ENCODE assay signal across 8 mouse cellular contexts in the genomic region with DNA sequence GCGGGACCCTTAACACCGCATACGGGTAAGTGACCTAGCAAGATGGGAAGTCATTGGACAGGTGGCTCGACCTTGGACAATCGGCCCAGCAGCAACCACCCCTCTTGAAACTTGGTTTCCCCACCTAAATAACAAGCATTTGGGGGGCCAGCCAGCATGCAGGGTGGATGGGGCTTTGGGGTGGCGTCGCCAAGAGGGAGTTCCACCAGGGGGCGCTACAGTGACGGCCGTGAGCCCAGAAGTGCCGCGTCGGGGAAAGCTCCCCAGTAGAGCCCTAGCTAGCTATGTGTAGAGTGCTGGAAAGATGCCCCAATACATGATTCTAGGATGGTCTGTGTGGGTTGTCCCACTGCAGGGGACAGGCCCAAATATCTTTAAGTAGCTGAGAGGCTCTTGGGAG. TPM values are rescaled to one million over a fixed set of nuclear protein-coding genes. Genes with fewer than 3 reads are reported as not detected.
A peak's percentile ranks its signal among the peaks of the same experiment; 100 is the strongest.
DNase-seq lines count a peak whose midpoint lies in the region; ATAC-seq and TF ChIP-seq lines count a peak whose summit lies in the region.
"Had no signal": no experiment of that assay in that cellular context is flagged by ENCODE, and none has a peak within 500 bp of the region (broad histone marks: within the 10 kb centered on the region; RNA-seq: fewer than 3 reads in every experiment).

No protein-coding gene starts in this region.

- no peak overlapping the region for H3K9ac ChIP-seq in stomach, postnatal 0 days (ENCODE audit: low read length)

- no peaks in the 10 kb centered on the region for H3K4me1 ChIP-seq in stomach, postnatal 0 days (replicated peaks; ENCODE audit: control insufficient read depth, insufficient read depth)

- no peak overlapping the region for H3K4me3 ChIP-seq in layer of hippocampus, adult 2 months
- H3K4me3 ChIP-seq in stomach, postnatal 0 days (ENCODE audit: low read depth, low read length), result no peak overlapping the region
- H3K4me3 ChIP-seq: myocyte had no signal

- TF ChIP-seq EP300 in stomach, postnatal 0 days (optimal IDR thresholded peaks at IDR 0.05), result no peak

- H3K36me3 ChIP-seq in stomach, postnatal 0 days (ENCODE audit: control insufficient read depth, insufficient read depth, low read length), result no peaks in the 10 kb centered on the region

- no peaks in the 10 kb centered on the region for H3K27me3 ChIP-seq in stomach, postnatal 0 days (ENCODE audit: control insufficient read depth, insufficient read depth, low read length)

- H3K4me2 ChIP-seq in stomach, postnatal 0 days (replicated peaks; ENCODE audit: low read depth), result no peak overlapping the region

- peak in 1 of 2 experiments; percentile 72 for DNase-seq in layer of hippocampus, adult 2 months (ENCODE audit: low spot score in 2 of 2)
- DNase-seq in layer of hippocampus, adult 8-10 months (ENCODE audit: low spot score in 2 of 2), result no peak
- DNase-seq in ES-CJ7 (ENCODE audit: low read depth, low spot score), result peak; percentile 70
- DNase-seq in adrenal gland, postnatal 25 days, result peak; percentile 80
- peak; percentile 55 to 60 for DNase-seq in lung, adult 18-20 months
- DNase-seq in stomach, postnatal 0 days (ENCODE audit: low spot score), result peak; percentile 77

- peak; percentile 74 for ATAC-seq in granulocyte monocyte progenitor cell, adult 5-6 weeks (replicated peaks; ENCODE audit: poor library complexity, severe bottlenecking)
- ATAC-seq in stomach, postnatal 0 days (ENCODE audit: low FRiP score, low TSS enrichment), result no peak

- H3K9me3 ChIP-seq in stomach, postnatal 0 days (ENCODE audit: control insufficient read depth, low read length), result no peaks in the 10 kb centered on the region

- peak; percentile 90 for TF ChIP-seq CTCF in layer of hippocampus, adult 2 months (conservative IDR thresholded peaks at IDR 0.05)
- TF ChIP-seq CTCF in stomach, postnatal 0 days (IDR thresholded peaks at IDR 0.05; ENCODE audit: low read depth), result peak; percentile 83

- no peak overlapping the region for H3K27ac ChIP-seq in layer of hippocampus, adult 2 months
- H3K27ac ChIP-seq in stomach, postnatal 0 days (replicated peaks), result no peak overlapping the region

- 28% methylated on average over 13 of the region's 13 CpGs for WGBS in stomach, postnatal 0 days

RNA-seq across cellular contexts. Expression of a gene that starts 7.0 kb away (rescaled TPM):
- total RNA-seq in layer of hippocampus, adult 2 months (2021), result under 1 TPM; 0.29 to 0.54 TPM
- 1 to 10 TPM in 2 of 4 experiments, under 1 TPM in 1, not detected in 1; 0.66 to 1.4 (median 1.4) TPM for total RNA-seq in layer of hippocampus, adult 8-10 months (2022)
- total RNA-seq in adrenal gland, postnatal 25 days (2021), result 1.2 and 1.4 TPM in 2 replicates
- 0.88 and 1.8 TPM in 2 replicates for total RNA-seq in granulocyte monocyte progenitor cell, adult 5-6 weeks (2014; fragmentation: Nextera tagmentation)
- total RNA-seq in granulocyte monocyte progenitor cell, adult 5-6 weeks (2017), result 0.67 TPM in 1 of 2 replicates, not detected in the other
- 27.0 and 28.1 TPM in 2 replicates for polyA plus RNA-seq in stomach, postnatal 0 days (2015; fragmentation: Nextera tagmentation; extraction: Ambion mirVana)

RNA-seq across cellular contexts. Expression of a gene that starts 19.6 kb away (rescaled TPM):
- total RNA-seq in layer of hippocampus, adult 2 months (2021), result 1 to 10 TPM; 2.5 to 6.7 TPM
- total RNA-seq in layer of hippocampus, adult 8-10 months (2022), result 1 to 10 TPM; 4.4 to 9.9 (median 7.0) TPM
- total RNA-seq in adrenal gland, postnatal 25 days (2021), result 669 and 905 TPM in 2 replicates
- not detected in 2 replicates for total RNA-seq in granulocyte monocyte progenitor cell, adult 5-6 weeks (2014; fragmentation: Nextera tagmentation)
- total RNA-seq in granulocyte monocyte progenitor cell, adult 5-6 weeks (2017), result 0.41 TPM in 1 of 2 replicates, not detected in the other
- polyA plus RNA-seq in stomach, postnatal 0 days (2015; fragmentation: Nextera tagmentation; extraction: Ambion mirVana), result 185 and 199 TPM in 2 replicates

RNA-seq across cellular contexts. Expression of a gene that starts 22.5 kb away (rescaled TPM):
- total RNA-seq in layer of hippocampus, adult 2 months (2021), result not detected
- total RNA-seq in layer of hippocampus, adult 8-10 months (2022), result under 1 TPM in 1 of 4 experiments, not detected in 3; 0.66 TPM
- total RNA-seq in adrenal gland, postnatal 25 days (2021), result 1.8 and 2.7 TPM in 2 replicates
- not detected in 2 replicates for total RNA-seq in granulocyte monocyte progenitor cell, adult 5-6 weeks (2014; fragmentation: Nextera tagmentation)
- total RNA-seq in granulocyte monocyte progenitor cell, adult 5-6 weeks (2017), result not detected in 2 replicates
- polyA plus RNA-seq in stomach, postnatal 0 days (2015; fragmentation: Nextera tagmentation; extraction: Ambion mirVana), result 15.3 and 16.8 TPM in 2 replicates
- polyA plus RNA-seq: myocyte had no signal

Comparison
In these comparisons a context has a peak if more than half of its experiments do, and no peak if none do; other contexts are left out.
1. DNase-seq: peak in ES-CJ7 (single experiment), adrenal gland, postnatal 25 days (single experiment), lung, adult 18-20 months (2 of 2) and stomach, postnatal 0 days (single experiment); none in layer of hippocampus, adult 8-10 months (0 of 2).
2. RNA of a gene that starts 19.6 kb away (total RNA-seq): 669 to 905 TPM in adrenal gland, postnatal 25 days; 4.4 to 9.9 TPM in layer of hippocampus, adult 8-10 months, 2.5 to 6.7 TPM in layer of hippocampus, adult 2 months and 0.41 TPM in granulocyte monocyte progenitor cell, adult 5-6 weeks; every median in the first group is over 10 times any median in the second.